Mouse (Mus musculus): Measurements from ENCODE around the gene Fos. TPM values are rescaled to one million over a fixed set of nuclear protein-coding genes. Genes with fewer than 3 reads are reported as not detected.
"Not testable (repeated sequence)": the region's sequence is repeated elsewhere in the genome, so short reads cannot be mapped to it uniquely, and the experiment has no call there.

Gene Fos
- total RNA-seq, 2 experiments from 2014 or later = 7.6 to 8.9 TPM

GRCm38 (mm10) chr12:85515865-85516264 lies 42.2 kb downstream of the Fos start:
- no peak for DNase-seq
- intact Hi-C loops (cut with DNase I; ENCODE audit: low total_unique reads) = no loop called here

- intact Hi-C loops (cut with DNase I; ENCODE audit: low total_unique reads) = no loop called here
- no peak for DNase-seq
Measured at GRCm38 (mm10) chr12:85517339-85517738, 43.6 kb downstream of the Fos start.

- intact Hi-C loops (cut with DNase I; ENCODE audit: low total_unique reads) = no loop called here
- DNase-seq = no peak
Measured at GRCm38 (mm10) chr12:85518009-85518408, 44.3 kb downstream of the Fos start.

- intact Hi-C loops (cut with DNase I; ENCODE audit: low total_unique reads) = no loop called here
- no peak for DNase-seq
Measured at GRCm38 (mm10) chr12:85519553-85519952, 45.9 kb downstream of the Fos start.

- DNase-seq = no peak
- intact Hi-C loops (cut with DNase I; ENCODE audit: low total_unique reads) = no loop called here
Measured at GRCm38 (mm10) chr12:85521101-85521500, 47.4 kb downstream of the Fos start.

GRCm38 (mm10) chr12:85521673-85522072 lies 48.0 kb downstream of the Fos start:
- intact Hi-C loops (cut with DNase I; ENCODE audit: low total_unique reads) = no loop called here
- peak; percentile 39 for DNase-seq

- intact Hi-C loops (cut with DNase I; ENCODE audit: low total_unique reads) = no loop called here
- DNase-seq = no peak
Measured at GRCm38 (mm10) chr12:85522631-85523388, 49.1 kb downstream of the Fos start.

GRCm38 (mm10) chr12:85523421-85524192 lies 49.9 kb downstream of the Fos start:
- DNase-seq = no peak

GRCm38 (mm10) chr12:85524193-85524858 lies 50.6 kb downstream of the Fos start:
- no peak for DNase-seq
- intact Hi-C loops (cut with DNase I; ENCODE audit: low total_unique reads) = no loop called here

More at GRCm38 (mm10) chr12:85523421-85524192, 49.9 kb downstream of the Fos start:
- intact Hi-C loops (cut with DNase I; ENCODE audit: low total_unique reads) = no loop called here

GRCm38 (mm10) chr12:85524859-85525495 lies 51.3 kb downstream of the Fos start:
- intact Hi-C loops (cut with DNase I; ENCODE audit: low total_unique reads) = not testable (repeated sequence)

More at GRCm38 (mm10) chr12:85524859-85525495, 51.3 kb downstream of the Fos start:
- not testable (repeated sequence) for DNase-seq

Other genes with a start within 250 kb of the Fos start
- gene Mlh3, start 203.3 kb upstream of the Fos start, total RNA-seq (2021) = 1 to 10 TPM; 6.6 to 8.6 TPM
- 10 to 100 TPM; 26.2 to 27.3 TPM for gene Acyp1, start 185.5 kb upstream of the Fos start, total RNA-seq (2021)
- under 1 TPM; 0.59 to 0.89 TPM for gene Zc2hc1c, start 185.3 kb upstream of the Fos start, total RNA-seq (2021)
- gene Nek9, start 134.5 kb upstream of the Fos start, total RNA-seq (2021) = 10 to 100 TPM; 47.7 to 51.9 TPM
- gene Tmed10, start 99.0 kb upstream of the Fos start, total RNA-seq (2021) = 100 to 1,000 TPM; 130 to 135 TPM
- 10 to 100 TPM in 1 of 2 experiments, 1 to 10 TPM in 1; 9.4 to 11.6 TPM for gene Jdp2, start 125.1 kb downstream of the Fos start, total RNA-seq (2021)
- gene Batf, start 212.8 kb downstream of the Fos start, total RNA-seq (2021) = under 1 TPM; 0.29 to 0.40 TPM